Mouse (Mus musculus) midbrain, embryonic 11.5 days (tissue): ENCODE measurements at regions not wholly inside any gene's neighbourhood (a gene's known extent, or its start where the extent isn't known, plus 50 kb on each side); places are given as distances from the start of the nearest gene placed in this dataset.

Experiments
- ATAC-seq: fragments of 200-750 bp; cut with Nextera tagmentation; 2 replicates; pipeline ENCODE4 v1.8.0; 2017; ENCODE audit warnings: moderate TSS enrichment, moderate library complexity; ENCODE audit not compliant: low FRiP score
- DNase-seq: peaks from one replicate; pipeline ENCODE4 v3.0.0; 2015; ENCODE audit warnings: low spot score; ENCODE audit errors: missing footprints
- H3K27ac ChIP-seq: fragments of 300-500 bp; sonication (generic); 2 replicates; pipeline ENCODE4 v1.5.1; 2014; ENCODE audit warnings: low read depth, low read length
- H3K27me3 ChIP-seq: fragments of 300-500 bp; sonication (generic); 2 replicates; pipeline ENCODE4 v1.6.1; 2014; ENCODE audit warnings: mild to moderate bottlenecking, low read length, moderate library complexity, mixed read lengths; ENCODE audit not compliant: control insufficient read depth, insufficient read depth
- H3K36me3 ChIP-seq: fragments of 300-500 bp; sonication (generic); 2 replicates; pipeline ENCODE4 v1.6.1; 2014; ENCODE audit warnings: mild to moderate bottlenecking, low read length, moderate library complexity, mixed read lengths; ENCODE audit not compliant: control insufficient read depth, insufficient read depth
- H3K4me1 ChIP-seq: fragments of 300-500 bp; sonication (generic); 2 replicates; pipeline ENCODE4 v1.6.1; 2014; ENCODE audit warnings: low read length; ENCODE audit not compliant: control insufficient read depth, insufficient read depth
- H3K4me2 ChIP-seq: fragments of 300-500 bp; sonication (generic); 2 replicates; pipeline ENCODE4 v1.6.1; 2014; ENCODE audit warnings: mild to moderate bottlenecking, moderate library complexity
- H3K4me3 ChIP-seq: fragments of 300-500 bp; sonication (generic); 2 replicates; pipeline ENCODE4 v1.5.1; 2014; ENCODE audit warnings: low read depth, low read length
- H3K9ac ChIP-seq: fragments of 300-500 bp; sonication (generic); 2 replicates; pipeline ENCODE4 v1.6.1; 2014; ENCODE audit warnings: low read length
- H3K9me3 ChIP-seq: fragments of 300-500 bp; sonication (generic); 2 replicates; pipeline ENCODE4 v1.6.1; 2016; ENCODE audit warnings: low read length; ENCODE audit not compliant: control insufficient read depth
- WGBS: fragments of 180-500 bp; shearing (Covaris S2); extraction: QIAGEN DNeasy Blood & Tissue Kit; methylation state at CpG from one replicate; pipeline ENCODE4 v1.1.7; 2014; 5-methylcytosine and 5-hydroxymethylcytosine counted together

- DNase-seq, result no peak
- Histone ChIP-seq H3K4me1 (no peaks in the 10 kb centered on the region), H3K27me3 (no peaks in the 10 kb centered on the region), H3K36me3 (no peaks in the 10 kb centered on the region), H3K9me3 (no peaks in the 10 kb centered on the region), H3K27ac (no peak overlapping the region), H3K9ac (no peak overlapping the region), H3K4me2 (no peak overlapping the region), H3K4me3 (no peak overlapping the region)
- ATAC-seq, result no peak
- 89% methylated on average over 9 of the region's 9 CpGs for WGBS
These were observed 87.2 kb upstream of the Slc22a12 start for GRCm38 (mm10) chr19:6629911-6630612.

GRCm38 (mm10) chr19:6625574-6625973, 82.7 kb upstream of the Slc22a12 start:
- 72% methylated on average over 3 of the region's 3 CpGs for WGBS
- no peak for ATAC-seq
- no peaks in the 10 kb centered on the region for H3K9me3 ChIP-seq

GRCm38 (mm10) chr19:6621023-6621422, 78.2 kb upstream of the Slc22a12 start:
- WGBS, result 95% methylated on average over 6 of the region's 6 CpGs

More at GRCm38 (mm10) chr19:6625574-6625973, 82.7 kb upstream of the Slc22a12 start:
- Histone ChIP-seq H3K36me3 (no peaks in the 10 kb centered on the region), H3K9ac (no peak overlapping the region), H3K27ac (no peak overlapping the region), H3K4me1 (no peaks in the 10 kb centered on the region), H3K4me3 (no peak overlapping the region), H3K27me3 (no peaks in the 10 kb centered on the region), H3K4me2 (no peak overlapping the region)
- DNase-seq, result no peak

GRCm38 (mm10) chr19:6619546-6619945, 76.7 kb upstream of the Slc22a12 start:
- Histone ChIP-seq H3K4me2 (no peak overlapping the region), H3K27me3 (no peaks in the 10 kb centered on the region), H3K4me3 (no peak overlapping the region), H3K36me3 (no peaks in the 10 kb centered on the region), H3K4me1 (no peaks in the 10 kb centered on the region), H3K9ac (no peak overlapping the region), H3K9me3 (no peaks in the 10 kb centered on the region), H3K27ac (no peak overlapping the region)
- WGBS, result 81% methylated on average over 6 of the region's 6 CpGs
- ATAC-seq, result no peak
- DNase-seq, result no peak

More at GRCm38 (mm10) chr19:6621023-6621422, 78.2 kb upstream of the Slc22a12 start:
- Histone ChIP-seq H3K9ac (no peak overlapping the region), H3K9me3 (no peaks in the 10 kb centered on the region), H3K27ac (no peak overlapping the region), H3K4me3 (no peak overlapping the region), H3K4me2 (no peak overlapping the region), H3K36me3 (no peaks in the 10 kb centered on the region), H3K4me1 (no peaks in the 10 kb centered on the region), H3K27me3 (no peaks in the 10 kb centered on the region)
- ATAC-seq (no peak), DNase-seq (no peak)

DNA sequence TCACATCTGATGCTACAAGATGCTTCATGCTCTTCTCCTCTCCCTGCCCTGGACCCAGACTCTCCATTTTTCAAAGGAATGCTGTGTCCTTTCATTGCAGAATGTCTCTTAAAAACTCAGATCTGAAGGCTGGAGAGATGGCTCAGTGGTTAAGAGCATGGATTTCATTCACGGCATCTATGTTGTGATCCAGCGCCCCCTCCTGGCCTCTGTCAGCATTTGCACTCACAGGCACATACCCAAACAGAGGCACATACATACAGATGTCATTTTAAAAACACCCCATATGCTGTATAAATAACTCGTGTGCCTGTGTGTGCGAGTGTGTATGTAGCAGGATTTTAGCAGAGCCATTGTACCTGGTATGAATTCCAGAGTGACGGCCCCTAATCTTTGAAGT, 73.8 kb upstream of the Slc22a12 start:
- no peak for ATAC-seq
- 80% methylated on average over 5 of the region's 5 CpGs for WGBS
- no peaks in the 10 kb centered on the region for H3K4me1 ChIP-seq

GRCm38 (mm10) chr19:6612441-6612840, 69.6 kb upstream of the Slc22a12 start:
- ATAC-seq, result no peak
- Histone ChIP-seq H3K4me3 (no peak overlapping the region), H3K4me1 (peaks cover 11% of the 10 kb centered on the region), H3K4me2 (no peak overlapping the region), H3K27ac (no peak overlapping the region), H3K9me3 (no peaks in the 10 kb centered on the region), H3K36me3 (no peaks in the 10 kb centered on the region), H3K27me3 (no peaks in the 10 kb centered on the region), H3K9ac (no peak overlapping the region)
- DNase-seq, result no peak
- 89% methylated on average over 7 of the region's 7 CpGs for WGBS

More for the DNA sequence above, 73.8 kb upstream of the Slc22a12 start:
- no peak overlapping the region for H3K4me3 ChIP-seq
- no peak for DNase-seq
- no peak overlapping the region for H3K27ac ChIP-seq
- no peak overlapping the region for H3K4me2 ChIP-seq
- no peaks in the 10 kb centered on the region for H3K9me3 ChIP-seq
- no peaks in the 10 kb centered on the region for H3K27me3 ChIP-seq
- H3K36me3 ChIP-seq, result no peaks in the 10 kb centered on the region
- H3K9ac ChIP-seq, result no peak overlapping the region

DNA sequence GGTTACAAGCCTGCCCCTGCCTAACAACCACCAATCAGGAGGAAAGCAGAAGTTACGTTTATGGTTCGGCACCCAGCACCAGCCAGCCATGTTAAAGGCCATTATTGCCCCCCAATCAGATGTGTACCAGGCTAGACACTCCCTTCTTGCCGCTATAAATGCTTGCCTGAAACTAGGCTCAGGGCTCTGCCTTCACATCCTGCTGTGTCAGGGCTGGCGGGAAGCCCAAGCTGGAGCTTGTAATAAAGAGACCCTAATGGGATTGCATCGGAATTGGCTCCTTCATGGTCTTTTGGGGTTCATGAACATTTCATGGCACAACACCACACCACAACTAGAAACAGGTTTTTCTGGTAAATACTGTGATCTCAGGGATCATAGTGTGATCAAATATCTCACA, 69.1 kb upstream of the Slc22a12 start:
- Histone ChIP-seq H3K36me3 (no peaks in the 10 kb centered on the region), H3K9me3 (no peaks in the 10 kb centered on the region), H3K27me3 (no peaks in the 10 kb centered on the region), H3K27ac (no peak overlapping the region), H3K9ac (no peak overlapping the region), H3K4me1 (peaks cover 11% of the 10 kb centered on the region), H3K4me3 (no peak overlapping the region), H3K4me2 (no peak overlapping the region)
- WGBS, result 94% methylated on average over 5 of the region's 5 CpGs
- ATAC-seq (no peak), DNase-seq (no peak)

GRCm38 (mm10) chr19:6610715-6611114, 67.9 kb upstream of the Slc22a12 start:
- Histone ChIP-seq H3K4me3 (no peak overlapping the region), H3K4me1 (peaks cover 11% of the 10 kb centered on the region), H3K9ac (no peak overlapping the region), H3K9me3 (no peaks in the 10 kb centered on the region), H3K27me3 (no peaks in the 10 kb centered on the region), H3K4me2 (no peak overlapping the region), H3K36me3 (no peaks in the 10 kb centered on the region), H3K27ac (no peak overlapping the region)
- ATAC-seq, result no peak
- 79% methylated on average over 5 of the region's 5 CpGs for WGBS
- no peak for DNase-seq

DNA sequence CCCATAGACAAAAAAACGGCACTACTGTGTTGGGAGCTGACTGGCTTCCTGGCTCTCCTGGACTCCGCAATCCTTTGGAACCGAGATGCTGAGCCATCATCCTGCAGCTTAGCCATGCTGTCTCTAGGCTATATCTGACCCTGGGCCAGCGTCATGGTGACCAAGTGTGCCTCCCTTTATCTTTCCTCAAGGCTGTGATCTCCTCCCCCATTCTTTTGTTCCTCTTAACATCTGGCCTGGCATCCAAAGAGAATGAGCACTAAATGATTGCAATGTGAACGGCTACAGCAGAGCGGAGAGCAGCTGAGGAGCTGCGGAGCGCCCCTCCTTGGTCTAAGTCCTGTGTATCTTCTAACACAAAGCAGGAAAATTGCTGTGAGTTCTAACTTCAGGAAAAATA, 67.2 kb upstream of the Slc22a12 start:
- ATAC-seq, result no peak
- no peak overlapping the region for H3K27ac ChIP-seq

More for the DNA sequence above, 67.2 kb upstream of the Slc22a12 start:
- Histone ChIP-seq H3K27me3 (no peaks in the 10 kb centered on the region), H3K9ac (peak overlapping the region; percentile 27; the same call in 1 of the 2 replicates), H3K4me2 (peak overlapping the region; percentile 13; the same call in 1 of the 2 replicates), H3K9me3 (no peaks in the 10 kb centered on the region), H3K36me3 (no peaks in the 10 kb centered on the region), H3K4me3 (no peak overlapping the region), H3K4me1 (peaks cover 11% of the 10 kb centered on the region)
- WGBS, result 28% methylated on average over 8 of the region's 8 CpGs
- DNase-seq, result no peak
